ENCODE assay signal across 19 mouse cellular contexts in genomic region chr6:18446917-18447316, GRCm38 (mm10).
DNase-seq lines count a peak whose midpoint lies in the region; ATAC-seq and TF ChIP-seq lines count a peak whose summit lies in the region.
"Had no signal": no experiment of that assay in that cellular context is flagged by ENCODE, and none has a peak within 500 bp of the region (broad histone marks: within the 10 kb centered on the region; RNA-seq: fewer than 3 reads in every experiment).

No protein-coding gene starts in this region.

- no peak overlapping the region for H3K4me2 ChIP-seq in neural tube, embryonic 11.5 days (ENCODE audit: low read depth)
- no peak overlapping the region for H3K4me2 ChIP-seq in hindbrain, embryonic 15.5 days
- no peak overlapping the region for H3K4me2 ChIP-seq in midbrain, embryonic 15.5 days
- H3K4me2 ChIP-seq: heart, embryonic 11.5 days had no signal

- TF ChIP-seq EP300 in heart, adult 2 months (IDR thresholded peaks at IDR 0.05; ENCODE audit: insufficient read depth, low read depth, low read length): no peak

- H3K27me3 ChIP-seq in neural tube, embryonic 11.5 days (ENCODE audit: control insufficient read depth, insufficient read depth, low read length): no peaks in the 10 kb centered on the region
- no peaks in the 10 kb centered on the region for H3K27me3 ChIP-seq in hindbrain, embryonic 15.5 days
- no peaks in the 10 kb centered on the region for H3K27me3 ChIP-seq in midbrain, embryonic 15.5 days (replicated peaks)
- H3K27me3 ChIP-seq in heart, adult 2 months (ENCODE audit: control insufficient read depth, insufficient read depth, low read length): no peaks in the 10 kb centered on the region
- H3K27me3 ChIP-seq: megakaryocyte, embryonic 14.5 days had no signal

- no peaks in the 10 kb centered on the region for H3K79me2 ChIP-seq in heart, adult 2 months (replicated peaks; ENCODE audit: control insufficient read depth, insufficient read depth, low read length)

- no peak for TF ChIP-seq CTCF in heart, adult 2 months (IDR thresholded peaks at IDR 0.05)

- intact Hi-C loops in heart, adult 2 months (cut with DNase I): no loop called here

- DNase-seq in neural tube, embryonic 11.5 days (ENCODE audit: low spot score): no peak
- DNase-seq in neural tube, embryonic 10.5 days (ENCODE audit: extremely low spot score, low spot score): no peak
- DNase-seq in kidney, postnatal 36 days: no peak
- no peak for DNase-seq in ovary, postnatal 10 days (ENCODE audit: low spot score)
- no peak for DNase-seq in testis, postnatal 14 days (ENCODE audit: low spot score)
- no peak for DNase-seq in heart, adult 2 months
- DNase-seq: cerebellum, adult 18-20 months; gastrocnemius, postnatal 36 days; heart, postnatal 4 days; kidney, adult 11 months; kidney, postnatal 10 days; right cerebral cortex, adult 18-20 months; thymus, postnatal 25 days had no signal

- H3K4me1 ChIP-seq in neural tube, embryonic 11.5 days (ENCODE audit: control insufficient read depth, insufficient read depth, low read length): peaks cover 6% of the 10 kb centered on the region; the same call in 1 of the 2 replicates
- 0 out of 2 replicates have a peak, but pooled peaks cover 14% of the 10 kb centered on the region for H3K4me1 ChIP-seq in hindbrain, embryonic 15.5 days (replicated peaks)
- peaks cover 11% of the 10 kb centered on the region for H3K4me1 ChIP-seq in midbrain, embryonic 15.5 days
- H3K4me1 ChIP-seq in heart, adult 2 months (ENCODE audit: control insufficient read depth, insufficient read depth, low read length): no peaks in the 10 kb centered on the region
- H3K4me1 ChIP-seq: megakaryocyte, embryonic 14.5 days had no signal

- WGBS in neural tube, embryonic 11.5 days: 49% methylated on average over 7 of the region's 7 CpGs
- WGBS in hindbrain, embryonic 15.5 days: 25% methylated on average over 7 of the region's 7 CpGs
- WGBS in midbrain, embryonic 15.5 days: 15% methylated on average over 7 of the region's 7 CpGs
- WGBS in heart, adult 2 months: 78% methylated on average over 7 of the region's 7 CpGs

- ATAC-seq in neural tube, embryonic 11.5 days (ENCODE audit: insufficient read depth, low FRiP score, low TSS enrichment): peak; percentile 46; the same call in 1 of the 2 replicates
- ATAC-seq in hindbrain, embryonic 15.5 days (ENCODE audit: low FRiP score, low read depth): peak; percentile 74; the same call in 1 of the 2 replicates
- peak; percentile 73 for ATAC-seq in midbrain, embryonic 15.5 days (replicated peaks)
- ATAC-seq: lung, postnatal 0 days had no signal

- H3K9me3 ChIP-seq in neural tube, embryonic 11.5 days (ENCODE audit: control insufficient read depth, low read length): no peaks in the 10 kb centered on the region
- no peaks in the 10 kb centered on the region for H3K9me3 ChIP-seq in hindbrain, embryonic 15.5 days
- no peaks in the 10 kb centered on the region for H3K9me3 ChIP-seq in midbrain, embryonic 15.5 days
- H3K9me3 ChIP-seq: megakaryocyte, embryonic 14.5 days had no signal

- H3K4me3 ChIP-seq in neural tube, embryonic 11.5 days (ENCODE audit: low read depth, low read length): no peak overlapping the region
- no peak overlapping the region for H3K4me3 ChIP-seq in hindbrain, embryonic 15.5 days
- no peak overlapping the region for H3K4me3 ChIP-seq in midbrain, embryonic 15.5 days
- H3K4me3 ChIP-seq in heart, adult 2 months: no peak overlapping the region
- H3K4me3 ChIP-seq: megakaryocyte, embryonic 14.5 days had no signal

- no peaks in the 10 kb centered on the region for H3K36me3 ChIP-seq in neural tube, embryonic 11.5 days (ENCODE audit: control insufficient read depth, insufficient read depth, low read length)
- no peaks in the 10 kb centered on the region; the same call in 1 of the 2 replicates for H3K36me3 ChIP-seq in hindbrain, embryonic 15.5 days
- H3K36me3 ChIP-seq in midbrain, embryonic 15.5 days (replicated peaks): no peaks in the 10 kb centered on the region
- H3K36me3 ChIP-seq in heart, adult 2 months (ENCODE audit: control insufficient read depth, insufficient read depth, low read length): no peaks in the 10 kb centered on the region

- no peak overlapping the region for H3K27ac ChIP-seq in neural tube, embryonic 11.5 days (ENCODE audit: low read depth, low read length)
- peak overlapping the region; percentile 77 for H3K27ac ChIP-seq in hindbrain, embryonic 15.5 days (replicated peaks)
- H3K27ac ChIP-seq in midbrain, embryonic 15.5 days: peak overlapping the region; percentile 57
- H3K27ac ChIP-seq in heart, adult 2 months: no peak overlapping the region
- H3K27ac ChIP-seq: liver, embryonic 14.5 days had no signal

- TF ChIP-seq POLR2A in heart, adult 2 months (IDR thresholded peaks at IDR 0.05; ENCODE audit: insufficient read depth, low read depth, low read length): no peak

- H3K9ac ChIP-seq in neural tube, embryonic 11.5 days (ENCODE audit: low read length): no peak overlapping the region
- no peak overlapping the region for H3K9ac ChIP-seq in hindbrain, embryonic 15.5 days
- H3K9ac ChIP-seq in midbrain, embryonic 15.5 days: no peak overlapping the region
- H3K9ac ChIP-seq in heart, adult 2 months (ENCODE audit: low read depth, low read length): no peak overlapping the region
- H3K9ac ChIP-seq: liver, embryonic 14.5 days had no signal

Comparison
In these comparisons a context has a peak if more than half of its experiments do, and no peak if none do; other contexts are left out.
1. H3K27ac ChIP-seq: peak in hindbrain, embryonic 15.5 days (single experiment) and midbrain, embryonic 15.5 days (single experiment); none in neural tube, embryonic 11.5 days (single experiment) and heart, adult 2 months (single experiment).
2. Peak in every context shown above with its lines, with median percentiles within 50 percentile points of each other: ATAC-seq.